Mouse (Mus musculus) fibroblast of lung, adult 2 months (primary cell): ENCODE measurements around the gene Gm4969.

Experiments
- DNase-seq: peaks from one replicate; pipeline ENCODE4 v3.0.0-alpha.2; 2011; ENCODE audit warnings: low read depth

Gene Gm4969

DNA sequence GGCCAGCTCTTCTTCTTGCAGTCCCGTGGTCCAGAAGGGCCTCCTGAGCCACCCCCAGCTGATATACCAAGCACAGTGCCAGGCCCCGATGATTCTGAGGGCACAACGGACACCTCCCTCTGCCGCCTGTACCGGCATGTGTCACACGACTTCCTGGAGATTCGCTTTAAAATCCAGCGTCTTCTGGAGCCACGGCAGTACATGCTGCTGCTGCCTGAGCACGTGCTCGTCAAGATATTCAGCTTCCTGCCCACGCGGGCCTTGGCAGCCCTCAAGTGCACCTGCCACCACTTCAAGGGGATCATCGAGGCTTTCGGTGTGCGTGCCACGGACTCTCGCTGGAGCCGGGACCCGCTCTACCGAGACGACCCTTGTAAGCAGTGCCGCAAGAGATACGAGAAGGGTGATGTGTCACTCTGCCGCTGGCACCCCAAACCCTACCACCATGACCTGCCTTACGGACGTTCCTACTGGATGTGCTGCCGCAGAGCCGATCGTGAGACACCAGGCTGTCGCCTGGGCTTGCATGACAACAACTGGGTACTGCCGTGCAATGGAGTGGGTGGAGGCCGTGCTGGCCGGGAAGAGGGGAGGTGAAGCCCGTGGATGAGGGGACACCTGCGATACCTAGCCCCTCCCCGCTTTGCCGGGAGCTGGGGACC lies 18.6 kb upstream of the Gm4969 start:
- no peak for DNase-seq

DNA sequence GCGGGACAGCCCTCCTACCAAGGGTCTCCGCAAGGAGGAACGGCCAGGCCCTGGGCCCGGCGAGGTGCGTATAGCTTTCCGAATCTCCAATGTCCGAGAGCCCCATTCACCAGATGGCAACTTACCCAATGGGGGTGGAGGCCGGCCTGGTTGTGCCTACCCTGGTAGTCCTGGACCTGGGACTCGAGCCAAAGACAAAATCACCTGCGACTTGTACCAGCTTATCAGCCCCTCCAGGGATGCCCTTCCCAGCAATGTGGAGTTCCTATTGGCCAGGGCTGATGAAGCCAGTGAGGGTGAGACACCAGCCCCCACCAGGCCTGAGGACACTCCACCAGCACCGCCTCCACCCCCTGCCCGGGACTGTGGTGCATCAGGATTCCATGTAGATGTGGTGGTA lies 18.0 kb upstream of the Gm4969 start:
- no peak for DNase-seq

DNA sequence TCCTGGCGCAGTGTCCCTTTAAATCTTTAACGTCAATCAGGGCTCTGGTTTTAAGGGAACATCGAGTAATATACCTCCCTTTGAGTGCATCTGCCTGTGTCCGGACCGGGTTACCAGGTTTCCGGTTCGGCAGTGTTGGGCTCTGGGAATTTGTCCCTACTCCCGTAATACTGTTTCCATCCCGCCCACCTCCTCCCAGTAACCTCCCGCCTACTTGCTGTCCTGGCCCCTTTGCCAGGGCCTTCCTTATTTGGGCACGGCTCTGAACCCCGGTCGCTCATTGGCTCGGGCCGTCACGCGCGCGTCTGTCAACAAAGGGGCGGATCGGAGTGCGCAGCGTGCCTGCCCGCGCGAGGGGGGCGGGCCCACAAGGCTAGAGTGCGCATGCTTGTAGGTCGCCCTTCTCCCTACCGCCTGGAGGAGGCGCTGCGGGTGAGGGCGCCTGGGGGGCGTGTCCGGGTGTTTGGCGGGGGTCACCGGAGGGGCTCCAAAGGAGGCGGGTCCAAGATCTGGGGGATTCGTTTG lies 13.2 kb upstream of the Gm4969 start:
- peak; percentile 99 for DNase-seq

DNA sequence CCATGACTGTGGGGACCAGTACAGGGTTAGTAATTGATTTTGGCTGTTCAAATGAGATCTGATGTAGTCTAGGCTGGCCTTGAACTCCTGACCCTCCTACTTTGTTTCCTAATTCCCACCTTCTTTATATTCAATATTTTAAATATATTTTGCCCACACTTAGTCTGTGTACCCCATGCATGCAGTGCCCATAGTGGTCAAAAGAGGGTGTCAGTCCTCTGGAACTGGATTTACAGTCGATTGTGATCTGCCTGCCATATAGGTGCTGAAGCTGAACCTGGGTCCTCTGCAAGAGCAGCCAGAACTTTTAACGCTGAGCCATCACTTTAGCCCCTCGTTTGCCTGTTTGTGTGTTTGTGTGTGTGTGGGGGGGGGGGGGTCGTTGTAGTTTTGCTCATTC lies 12.5 kb upstream of the Gm4969 start:
- no peak for DNase-seq

- DNase-seq: no peak
Observed at GRCm38 (mm10) chr7:19129396-19129795, 11.2 kb upstream of the Gm4969 start.

DNA sequence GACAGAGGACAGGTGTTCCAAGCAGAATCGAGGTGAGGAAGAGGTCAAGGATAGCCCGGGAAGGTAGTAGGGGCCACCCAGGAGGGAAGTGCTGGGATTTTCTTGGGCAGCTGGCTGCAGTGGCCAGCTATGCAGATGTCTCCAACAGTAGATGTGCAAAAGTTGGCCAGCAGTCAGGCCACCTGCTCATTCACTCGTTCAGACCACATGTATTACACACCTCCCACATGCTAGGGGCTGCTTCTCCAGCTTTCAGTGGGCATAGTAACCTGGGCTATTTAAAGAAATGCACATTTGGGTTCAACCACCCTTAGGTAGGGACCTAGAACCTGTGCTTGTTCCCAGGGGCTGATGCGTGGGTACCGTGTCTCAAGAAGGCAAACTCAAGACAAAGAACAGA lies 9.6 kb upstream of the Gm4969 start:
- no peak for DNase-seq

- no peak for DNase-seq
Observed at GRCm38 (mm10) chr7:19124713-19125112, 6.5 kb upstream of the Gm4969 start.

- DNase-seq: no peak
Observed at GRCm38 (mm10) chr7:19121686-19122085, 3.5 kb upstream of the Gm4969 start.

- DNase-seq: peak; percentile 94
Observed at GRCm38 (mm10) chr7:19119631-19120429, 1.7 kb upstream of the Gm4969 start, which contains the start of gene Fbxo46. TSS of gene Fbxo46 (plus strand) at chr7:19119859.

DNA sequence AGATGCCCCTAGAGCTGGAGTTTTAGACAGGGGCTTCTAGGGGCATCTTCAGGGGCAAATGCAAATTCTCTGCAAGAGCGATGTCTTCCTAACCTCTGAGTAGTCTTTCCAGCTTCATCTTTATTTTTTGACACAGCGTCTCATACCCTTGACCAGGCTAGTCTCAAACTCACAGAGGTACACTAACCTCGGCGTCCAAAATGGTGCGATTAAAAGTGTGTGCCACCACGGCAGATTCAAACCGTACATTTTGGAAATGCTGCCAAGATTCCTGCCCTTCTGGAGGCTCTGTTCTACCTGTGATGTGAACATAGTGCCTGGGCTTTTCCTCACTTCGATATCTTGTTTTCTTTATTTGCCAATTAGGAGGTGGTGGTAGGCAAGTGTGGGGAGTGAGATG lies 915 bp upstream of the Gm4969 start:
- DNase-seq: no peak

DNA sequence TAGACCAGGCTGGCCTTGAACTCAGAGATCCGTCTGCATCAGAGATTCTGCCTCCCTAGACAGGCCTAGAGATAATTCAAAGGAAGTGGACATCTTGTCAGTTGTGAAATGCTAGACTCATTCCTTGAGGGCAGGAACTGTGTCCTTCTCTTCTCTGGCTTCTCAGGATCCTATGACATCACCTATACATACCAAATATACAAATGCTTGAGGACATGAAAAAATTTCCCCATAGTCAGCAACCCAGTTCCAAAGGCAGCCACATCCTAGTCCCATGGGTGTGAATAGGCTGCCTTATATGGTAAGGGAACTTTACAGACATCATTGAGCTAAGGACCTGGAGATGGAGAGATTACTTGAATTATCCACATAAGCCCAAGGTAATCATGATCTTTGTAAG lies 8.6 kb downstream of the Gm4969 start:
- no peak for DNase-seq

GRCm38 (mm10) chr7:19107436-19107835 lies 10.7 kb downstream of the Gm4969 start:
- DNase-seq: no peak

DNA sequence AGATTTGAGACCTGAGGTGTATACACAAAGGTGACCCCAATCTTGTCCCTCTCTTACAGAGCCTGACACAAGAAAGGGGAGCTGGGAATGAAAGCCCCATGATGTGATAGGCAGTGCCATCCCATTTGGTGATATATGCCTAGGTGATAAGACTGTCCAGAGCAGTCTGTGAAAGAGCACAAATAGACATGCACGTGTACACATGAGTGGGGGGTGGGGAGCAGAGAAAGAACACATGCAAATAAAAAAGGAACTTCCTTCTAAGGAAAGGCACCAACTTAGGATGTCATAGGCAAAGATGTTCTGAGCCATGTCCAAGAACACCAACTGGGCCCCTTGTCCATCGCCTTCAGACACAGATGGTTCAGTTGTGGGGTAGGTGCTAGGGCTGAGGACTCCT lies 13.7 kb downstream of the Gm4969 start:
- no peak for DNase-seq

- no peak for DNase-seq
Observed at GRCm38 (mm10) chr7:19103741-19104140, 14.4 kb downstream of the Gm4969 start.

DNA sequence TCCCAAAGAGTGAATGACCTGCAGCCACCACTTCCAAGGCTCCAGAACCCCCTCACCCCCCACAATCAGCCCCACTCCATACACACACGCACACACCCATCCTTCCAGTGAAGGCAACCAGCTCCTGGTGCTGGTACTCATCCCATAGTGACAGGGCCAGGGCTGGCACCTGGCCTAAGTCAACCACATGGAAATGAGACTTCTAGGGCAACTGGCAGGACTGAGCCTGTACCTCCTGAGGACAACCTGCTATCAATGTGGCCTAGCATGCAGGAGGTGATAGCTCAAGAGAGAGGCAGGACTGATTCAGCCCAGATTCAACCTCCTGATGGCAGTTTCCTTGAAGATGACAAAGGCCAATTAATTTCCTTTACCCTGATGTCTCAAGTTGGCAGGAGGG lies 17.9 kb downstream of the Gm4969 start:
- DNase-seq: no peak

DNA sequence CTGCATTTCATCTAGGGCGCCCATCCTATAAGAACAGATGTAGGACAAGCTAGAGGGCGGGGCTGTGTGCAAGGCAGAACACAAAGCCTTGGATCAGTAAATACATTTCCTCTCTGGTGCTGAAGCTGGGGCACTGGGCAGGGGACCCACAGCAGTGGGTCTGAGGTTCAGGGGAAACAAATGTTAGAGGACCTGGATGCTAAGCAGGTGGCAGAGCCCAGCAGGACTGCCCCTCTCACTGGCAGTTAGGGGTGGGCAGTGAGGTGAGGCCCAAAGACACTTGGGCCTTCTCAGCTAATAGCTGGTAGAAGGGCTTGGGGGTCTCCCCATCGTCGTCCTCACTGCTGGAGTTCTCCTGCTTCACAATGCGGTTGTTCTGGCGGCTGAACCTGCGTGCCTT lies 19.4 kb downstream of the Gm4969 start:
- no peak for DNase-seq

- DNase-seq: no peak
Observed at GRCm38 (mm10) chr7:19097863-19098262, 20.3 kb downstream of the Gm4969 start.

- no peak for DNase-seq
Observed at GRCm38 (mm10) chr7:19097217-19097616, 21.0 kb downstream of the Gm4969 start.

DNA sequence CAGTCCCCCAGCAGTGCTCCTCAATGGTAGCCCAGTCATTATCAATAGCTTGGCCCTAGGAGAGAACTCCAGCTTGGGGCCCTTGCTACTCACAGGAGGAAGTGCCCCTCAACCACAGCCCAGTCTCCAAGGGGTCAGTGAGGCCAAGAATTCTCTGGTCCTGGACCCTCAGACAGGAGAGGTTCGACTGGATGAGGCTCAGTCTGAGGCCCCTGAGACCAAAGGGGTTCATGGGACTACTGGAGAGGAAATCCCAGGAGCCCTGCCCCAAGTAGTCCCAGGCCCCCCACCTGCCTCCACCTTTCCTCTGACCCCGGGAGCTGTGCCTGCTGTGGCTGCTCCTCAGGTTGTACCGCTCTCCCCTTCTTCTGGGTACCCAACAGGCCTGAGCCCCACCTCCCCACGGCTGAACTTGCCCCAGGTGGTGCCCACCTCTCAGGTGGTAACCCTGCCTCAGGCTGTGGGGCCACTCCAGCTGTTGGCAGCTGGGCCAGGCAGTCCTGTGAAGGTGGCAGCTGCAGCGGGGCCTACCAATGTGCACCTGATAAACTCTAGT lies 21.7 kb downstream of the Gm4969 start:
- no peak for DNase-seq

DNA sequence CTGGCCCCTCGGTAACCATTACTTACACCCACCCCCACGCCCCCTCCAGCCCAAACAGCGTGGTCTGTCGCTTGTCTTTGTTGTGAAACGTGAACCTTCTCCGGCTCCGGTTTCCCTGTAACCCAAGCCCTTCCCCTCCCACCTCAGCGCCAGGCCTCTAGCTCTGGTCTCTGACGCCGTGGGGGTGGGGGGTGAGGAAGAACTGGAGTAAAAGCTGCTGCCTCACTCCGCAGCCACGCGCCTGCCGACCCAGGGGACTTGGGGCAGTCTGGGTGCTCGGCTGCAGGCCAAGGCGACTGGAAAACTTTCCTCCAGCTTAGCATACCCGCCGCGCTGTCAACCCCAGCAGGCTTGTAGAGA lies 22.4 kb downstream of the Gm4969 start:
- no peak for DNase-seq

DNA sequence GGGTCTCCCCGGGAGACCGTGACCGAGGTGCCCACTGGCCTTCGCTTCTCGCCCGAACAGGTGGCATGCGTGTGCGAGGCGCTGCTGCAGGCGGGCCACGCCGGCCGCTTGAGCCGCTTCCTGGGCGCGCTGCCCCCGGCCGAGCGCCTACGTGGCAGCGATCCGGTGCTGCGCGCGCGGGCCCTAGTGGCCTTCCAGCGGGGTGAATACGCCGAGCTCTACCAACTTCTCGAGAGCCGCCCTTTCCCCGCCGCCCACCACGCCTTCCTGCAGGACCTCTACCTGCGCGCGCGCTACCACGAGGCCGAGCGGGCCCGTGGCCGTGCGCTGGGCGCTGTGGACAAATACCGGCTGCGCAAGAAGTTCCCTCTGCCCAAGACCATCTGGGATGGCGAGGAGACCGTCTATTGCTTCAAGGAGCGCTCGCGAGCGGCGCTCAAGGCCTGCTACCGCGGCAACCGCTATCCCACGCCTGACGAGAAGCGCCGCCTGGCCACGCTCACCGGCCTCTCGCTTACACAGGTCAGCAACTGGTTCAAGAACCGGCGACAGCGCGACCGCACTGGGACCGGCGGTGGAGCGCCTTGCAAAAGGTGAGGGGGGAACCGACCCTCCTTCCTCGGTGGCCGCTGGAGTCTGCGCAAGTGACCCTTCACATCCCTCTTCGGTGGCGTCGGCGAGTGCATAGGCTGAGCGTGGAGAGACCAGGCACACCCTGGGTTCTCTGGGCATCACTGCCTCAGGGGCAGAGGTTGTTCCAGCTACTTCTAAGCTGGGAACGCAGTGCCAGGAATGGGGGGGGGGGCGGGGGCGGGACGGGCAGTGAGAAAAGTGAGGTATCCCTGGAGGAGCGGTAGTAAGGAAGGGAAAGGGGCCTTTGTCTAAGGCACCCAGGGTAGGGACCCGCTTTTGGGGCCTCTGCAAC lies 23.1 kb downstream of the Gm4969 start:
- DNase-seq: no peak

DNA sequence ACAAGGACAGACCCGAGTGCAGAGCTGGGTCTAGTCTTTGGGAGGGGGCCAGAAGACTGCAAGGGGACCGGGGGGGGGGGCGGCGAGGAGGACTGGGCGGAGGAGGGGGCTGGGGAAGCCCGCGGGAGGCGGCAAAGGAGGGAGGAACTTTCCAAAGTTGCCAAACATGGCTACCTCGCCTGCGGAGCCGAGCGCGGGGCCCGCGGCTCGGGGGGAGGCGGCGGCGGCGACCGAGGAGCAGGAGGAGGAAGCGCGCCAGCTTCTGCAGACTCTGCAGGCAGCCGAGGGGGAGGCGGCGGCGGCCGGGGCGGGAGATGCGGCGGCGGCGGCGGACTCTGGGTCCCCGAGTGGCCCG lies 23.7 kb downstream of the Gm4969 start, which contains the start of gene Six5:
Gene Six5, plus strand, starts transcription at position 124 of the 355 bp plus-strand sequence.
- no peak for DNase-seq
